Mouse (Mus musculus) hindbrain, embryonic 11.5 days (tissue): ENCODE measurements around the gene Prkca. TPM values are rescaled to one million over a fixed set of nuclear protein-coding genes. Genes with fewer than 3 reads are reported as not detected.

Experiments
- ATAC-seq: fragments of 200-750 bp; cut with Nextera tagmentation; 2 replicates; pipeline ENCODE4 v1.8.0; 2017; ENCODE audit warnings: mild to moderate bottlenecking, moderate TSS enrichment, moderate library complexity; ENCODE audit not compliant: low FRiP score
- DNase-seq: peaks from one replicate; pipeline ENCODE4 v3.0.0-alpha.2; 2015; ENCODE audit warnings: low spot score
- H3K27ac ChIP-seq: fragments of 300-500 bp; sonication (generic); 2 replicates; pipeline ENCODE4 v1.5.1; 2014; ENCODE audit warnings: mild to moderate bottlenecking, low read depth, low read length
- H3K27me3 ChIP-seq: fragments of 300-500 bp; sonication (generic); 2 replicates; pipeline ENCODE4 v1.6.1; 2014; ENCODE audit warnings: mild to moderate bottlenecking, low read length, moderate library complexity, mixed read lengths; ENCODE audit not compliant: control insufficient read depth, insufficient read depth
- H3K36me3 ChIP-seq: fragments of 300-500 bp; sonication (generic); 2 replicates; pipeline ENCODE4 v1.6.1; 2014; ENCODE audit warnings: mild to moderate bottlenecking, low read length, moderate library complexity, mixed read lengths; ENCODE audit not compliant: control insufficient read depth, insufficient read depth
- H3K4me1 ChIP-seq: fragments of 300-500 bp; sonication (generic); replicated peaks from 2 replicates; pipeline ENCODE4 v1.6.1; 2014; ENCODE audit warnings: low read length, mixed read lengths; ENCODE audit not compliant: control insufficient read depth, insufficient read depth
- H3K4me2 ChIP-seq: fragments of 300-500 bp; sonication (generic); replicated peaks from 2 replicates; pipeline ENCODE4 v1.6.1; 2014; ENCODE audit warnings: mild to moderate bottlenecking, low read depth, low read length
- H3K4me3 ChIP-seq: fragments of 300-500 bp; sonication (generic); 2 replicates; pipeline ENCODE4 v1.5.1; 2014; ENCODE audit warnings: low read depth, low read length
- H3K9ac ChIP-seq: fragments of 300-500 bp; sonication (generic); 2 replicates; pipeline ENCODE4 v1.6.1; 2014; ENCODE audit warnings: low read depth, low read length
- H3K9me3 ChIP-seq: fragments of 300-500 bp; sonication (generic); 2 replicates; pipeline ENCODE4 v1.6.1; 2016; ENCODE audit warnings: low read length; ENCODE audit not compliant: control insufficient read depth
- WGBS: fragments of 180-500 bp; shearing (Covaris S2); extraction: QIAGEN DNeasy Blood & Tissue Kit; methylation state at CpG from one replicate; pipeline ENCODE4 v1.1.7; 2014; 5-methylcytosine and 5-hydroxymethylcytosine counted together
- polyA plus RNA-seq: library from polyadenylated mRNA; unstranded; fragments of >200 nt; fragmentation: Nextera tagmentation; extraction: Ambion mirVana; gene quantifications from 2 replicates; pipeline ENCODE4 v1.2.1, GENCODE M21; 2014

Prkca gene
- polyA plus RNA-seq, 1 experiment from 2014 or later, result 4.1 TPM

- Histone ChIP-seq H3K4me2 (no peak overlapping the region), H3K27ac (no peak overlapping the region), H3K9ac (no peak overlapping the region), H3K4me1 (peaks cover 3% of the 10 kb centered on the region; the same call in 1 of the 2 replicates), H3K9me3 (no peaks in the 10 kb centered on the region), H3K36me3 (no peaks in the 10 kb centered on the region), H3K27me3 (peaks cover 16% of the 10 kb centered on the region), H3K4me3 (no peak overlapping the region)
- DNase-seq (no peak), ATAC-seq (no peak)
- 62% methylated on average over 3 of the region's 3 CpGs for WGBS
Measured at GRCm38 (mm10) chr11:107913317-107913716, 430.4 kb downstream of the Prkca start.

DNA sequence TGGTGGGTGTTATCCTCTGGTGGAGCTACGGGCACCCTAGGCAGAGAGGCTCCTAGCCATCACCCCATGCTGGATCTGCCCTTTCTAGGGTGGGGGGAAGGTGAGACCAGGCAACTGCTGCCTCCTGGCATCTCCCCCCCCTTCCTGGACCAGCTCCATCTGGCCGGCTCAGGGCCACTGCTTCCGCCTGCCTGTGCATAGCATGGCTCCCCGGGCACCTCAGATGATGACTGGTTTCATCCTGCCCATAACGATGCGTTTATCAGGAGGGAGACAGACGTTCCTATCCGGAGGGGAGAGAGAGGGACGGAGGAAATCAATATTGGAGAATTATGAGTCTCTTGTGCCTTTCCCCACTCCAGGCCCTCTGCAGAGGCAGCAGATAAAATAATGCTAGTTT lies 438.4 kb downstream of the Prkca start:
- WGBS, result 72% methylated on average over 9 of the region's 9 CpGs
- Histone ChIP-seq H3K9ac (no peak overlapping the region), H3K4me2 (no peak overlapping the region), H3K27me3 (no peaks in the 10 kb centered on the region), H3K36me3 (no peaks in the 10 kb centered on the region), H3K4me1 (no peaks in the 10 kb centered on the region), H3K4me3 (no peak overlapping the region), H3K9me3 (no peaks in the 10 kb centered on the region), H3K27ac (no peak overlapping the region)
- ATAC-seq (no peak), DNase-seq (no peak)

DNA sequence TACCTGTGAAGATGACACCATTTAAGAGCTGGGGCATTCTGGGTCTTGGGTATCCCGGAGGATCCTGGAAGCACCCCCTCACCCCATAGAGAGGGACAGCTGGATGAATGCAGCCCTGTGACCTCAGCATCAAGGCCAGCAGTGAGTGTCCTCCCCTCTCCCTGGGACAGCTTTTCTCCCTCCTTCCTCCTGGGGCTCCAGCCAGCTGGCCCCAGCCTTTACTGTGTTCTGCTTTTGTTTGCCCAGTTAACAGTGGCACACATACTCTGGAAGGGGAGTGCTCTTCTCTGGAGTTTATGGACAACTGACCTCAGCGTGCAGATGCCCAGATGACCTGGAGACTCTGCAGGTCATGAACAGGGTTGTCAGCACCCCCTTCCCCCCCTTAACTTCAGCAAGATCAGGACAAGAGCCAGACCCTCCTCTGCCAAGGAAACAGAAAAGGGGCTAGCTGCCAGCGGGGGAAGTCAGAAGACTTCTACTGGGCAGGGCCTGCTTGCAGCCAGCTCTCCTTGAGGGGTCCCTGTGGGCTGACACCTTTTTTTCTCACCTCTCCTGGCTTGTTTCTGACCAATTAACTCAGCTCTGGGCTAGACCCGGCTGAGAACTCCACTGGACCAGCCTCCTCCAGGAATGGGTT lies 439.6 kb downstream of the Prkca start:
- H3K4me3 ChIP-seq, result no peak overlapping the region
- 46% methylated on average over 4 of the region's 4 CpGs for WGBS
- H3K4me2 ChIP-seq, result no peak overlapping the region
- H3K36me3 ChIP-seq, result no peaks in the 10 kb centered on the region
- ATAC-seq (no peak), DNase-seq (no peak)
- no peaks in the 10 kb centered on the region for H3K4me1 ChIP-seq
- H3K27ac ChIP-seq, result no peak overlapping the region
- H3K27me3 ChIP-seq, result no peaks in the 10 kb centered on the region
- H3K9ac ChIP-seq, result no peak overlapping the region
- H3K9me3 ChIP-seq, result no peaks in the 10 kb centered on the region

DNA sequence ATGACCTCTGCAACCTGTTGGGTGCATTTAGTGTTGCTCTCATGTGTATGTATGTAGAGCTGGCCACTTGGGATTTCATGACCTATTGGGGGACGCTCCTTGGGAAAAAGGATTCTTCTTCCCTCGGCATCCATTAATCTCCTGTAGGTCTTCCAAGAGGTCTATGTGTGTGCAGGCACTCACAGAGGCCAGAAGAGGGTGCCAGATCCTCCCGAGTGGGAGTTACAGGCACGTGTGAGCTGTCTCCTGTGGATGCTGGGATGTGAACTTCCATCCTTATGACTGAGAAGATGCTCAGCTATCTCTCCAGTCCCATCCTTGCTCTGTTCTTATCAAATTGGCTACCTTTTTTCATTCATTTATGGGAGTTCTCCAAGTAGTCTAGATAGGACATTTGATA lies 443.3 kb downstream of the Prkca start:
- Histone ChIP-seq H3K36me3 (no peaks in the 10 kb centered on the region), H3K4me1 (no peaks in the 10 kb centered on the region), H3K9me3 (no peaks in the 10 kb centered on the region), H3K27ac (no peak overlapping the region), H3K4me2 (no peak overlapping the region), H3K9ac (no peak overlapping the region), H3K4me3 (no peak overlapping the region), H3K27me3 (no peaks in the 10 kb centered on the region)
- ATAC-seq (no peak), DNase-seq (peak; percentile 29)
- WGBS, result 45% methylated on average over 4 of the region's 4 CpGs

DNA sequence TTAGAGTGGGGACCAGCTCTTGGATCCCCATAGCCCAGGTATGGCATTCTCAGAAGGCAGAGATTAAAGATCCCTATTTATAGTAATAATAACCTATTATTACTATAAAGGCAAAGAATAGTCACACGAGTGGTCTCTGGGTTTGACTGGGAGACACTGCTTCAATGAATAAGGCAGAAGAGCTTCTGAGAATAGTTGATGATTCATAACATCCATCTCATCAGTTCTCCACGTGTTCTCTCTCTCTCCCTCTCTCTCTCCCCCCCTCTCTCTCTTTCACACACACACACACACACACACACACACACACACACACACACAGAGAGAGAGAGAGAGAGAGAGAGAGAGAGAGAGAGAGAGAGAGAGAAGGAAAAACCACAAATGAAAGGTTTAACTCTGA lies 445.0 kb downstream of the Prkca start:
- H3K27me3 ChIP-seq, result no peaks in the 10 kb centered on the region
- 62% methylated on average over 2 of the region's 2 CpGs for WGBS
- no peak overlapping the region for H3K4me2 ChIP-seq
- H3K9me3 ChIP-seq, result no peaks in the 10 kb centered on the region
- H3K4me1 ChIP-seq, result no peaks in the 10 kb centered on the region
- ATAC-seq, result no peak
- no peak overlapping the region for H3K4me3 ChIP-seq
- H3K9ac ChIP-seq, result no peak overlapping the region
- no peaks in the 10 kb centered on the region for H3K36me3 ChIP-seq
- no peak for DNase-seq
- H3K27ac ChIP-seq, result no peak overlapping the region

GRCm38 (mm10) chr11:107895635-107896034 lies 448.1 kb downstream of the Prkca start:
- H3K27ac ChIP-seq, result no peak overlapping the region
- 76% methylated on average over 4 of the region's 4 CpGs for WGBS
- no peaks in the 10 kb centered on the region for H3K27me3 ChIP-seq
- H3K36me3 ChIP-seq, result no peaks in the 10 kb centered on the region
- DNase-seq, result no peak
- H3K4me2 ChIP-seq, result no peak overlapping the region
- no peaks in the 10 kb centered on the region for H3K9me3 ChIP-seq
- no peak for ATAC-seq
- H3K9ac ChIP-seq, result no peak overlapping the region
- no peak overlapping the region for H3K4me3 ChIP-seq
- no peaks in the 10 kb centered on the region for H3K4me1 ChIP-seq

DNA sequence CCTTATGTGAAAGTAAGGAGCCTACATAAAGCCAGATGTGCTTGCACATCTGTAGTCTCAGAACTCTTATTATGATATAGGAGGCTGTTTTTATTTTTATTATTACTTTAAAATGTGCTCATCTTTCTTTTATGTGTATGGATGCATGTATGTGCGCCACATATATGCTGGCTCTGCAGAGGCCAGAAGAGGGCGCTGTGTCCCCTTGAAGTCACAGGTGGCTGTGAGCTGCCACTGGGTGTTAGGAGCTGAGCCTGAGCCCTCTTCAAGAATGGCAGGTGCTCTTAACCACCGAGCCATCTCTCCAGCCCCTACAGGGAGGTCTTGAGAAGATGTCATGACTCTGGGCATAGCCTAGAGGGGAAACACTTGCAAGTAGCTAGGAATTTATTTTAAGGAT lies 452.4 kb downstream of the Prkca start:
- H3K9ac ChIP-seq, result no peak overlapping the region
- DNase-seq (no peak), ATAC-seq (no peak)
- WGBS, result 87% methylated on average over 3 of the region's 3 CpGs
- H3K27me3 ChIP-seq, result no peaks in the 10 kb centered on the region
- no peaks in the 10 kb centered on the region for H3K4me1 ChIP-seq
- no peaks in the 10 kb centered on the region for H3K36me3 ChIP-seq
- H3K4me3 ChIP-seq, result no peak overlapping the region
- H3K9me3 ChIP-seq, result no peaks in the 10 kb centered on the region
- no peak overlapping the region for H3K27ac ChIP-seq
- H3K4me2 ChIP-seq, result no peak overlapping the region

DNA sequence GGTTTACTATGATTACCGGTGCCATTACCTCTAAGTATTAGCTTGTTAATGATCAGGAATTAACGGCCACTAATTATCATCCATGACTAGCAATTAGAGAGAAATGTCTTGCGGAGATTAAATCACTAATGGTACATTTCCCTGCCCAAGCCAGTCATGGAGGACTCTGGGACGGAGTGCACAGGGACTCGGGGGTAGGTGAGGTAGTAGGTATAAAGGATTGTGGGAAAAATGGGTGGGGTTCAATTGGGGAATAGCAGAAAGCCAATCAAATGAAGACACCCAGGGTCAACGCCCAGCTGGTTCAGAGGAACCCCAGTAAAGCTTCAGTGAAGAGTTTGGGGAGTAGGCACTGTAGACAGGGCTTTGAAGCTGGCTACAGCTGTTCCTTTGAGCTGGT lies 456.4 kb downstream of the Prkca start:
- 91% methylated on average over 6 of the region's 6 CpGs for WGBS
- no peak for DNase-seq
- ATAC-seq, result no peak

More for the DNA sequence above, 456.4 kb downstream of the Prkca start:
- Histone ChIP-seq H3K36me3 (no peaks in the 10 kb centered on the region), H3K4me2 (no peak overlapping the region), H3K9ac (no peak overlapping the region), H3K4me1 (no peaks in the 10 kb centered on the region), H3K4me3 (no peak overlapping the region), H3K27ac (no peak overlapping the region), H3K9me3 (no peaks in the 10 kb centered on the region), H3K27me3 (no peaks in the 10 kb centered on the region)
